Mouse (Mus musculus): ENCODE data around the gene Mxra7.

Gene Mxra7

DNA sequence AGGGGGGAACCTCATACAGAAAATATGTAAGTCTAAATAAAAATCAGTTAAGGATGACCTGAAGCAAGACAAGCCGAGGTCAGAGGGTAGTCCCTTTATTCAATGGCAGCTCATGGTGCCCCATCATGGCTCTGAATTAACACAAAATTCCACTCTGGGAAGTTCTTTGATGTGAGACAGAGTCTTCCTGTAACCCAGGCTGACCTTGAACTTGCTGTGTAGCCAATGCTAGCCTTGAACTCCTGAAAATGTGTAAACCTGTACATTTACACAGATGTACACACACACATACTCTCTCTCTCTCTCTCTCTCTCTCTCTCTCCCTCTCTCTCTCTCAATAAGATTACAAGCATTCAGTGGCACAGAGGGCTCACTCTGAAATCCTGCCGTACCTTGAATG, 62.9 kb downstream of the Mxra7 start:
- DNase-seq: no peak

GRCm38 (mm10) chr11:116764346-116764745, 63.5 kb downstream of the Mxra7 start:
- DNase-seq: no peak

- no peak for DNase-seq
Measured at GRCm38 (mm10) chr11:116755191-116755590, 72.7 kb downstream of the Mxra7 start.

DNA sequence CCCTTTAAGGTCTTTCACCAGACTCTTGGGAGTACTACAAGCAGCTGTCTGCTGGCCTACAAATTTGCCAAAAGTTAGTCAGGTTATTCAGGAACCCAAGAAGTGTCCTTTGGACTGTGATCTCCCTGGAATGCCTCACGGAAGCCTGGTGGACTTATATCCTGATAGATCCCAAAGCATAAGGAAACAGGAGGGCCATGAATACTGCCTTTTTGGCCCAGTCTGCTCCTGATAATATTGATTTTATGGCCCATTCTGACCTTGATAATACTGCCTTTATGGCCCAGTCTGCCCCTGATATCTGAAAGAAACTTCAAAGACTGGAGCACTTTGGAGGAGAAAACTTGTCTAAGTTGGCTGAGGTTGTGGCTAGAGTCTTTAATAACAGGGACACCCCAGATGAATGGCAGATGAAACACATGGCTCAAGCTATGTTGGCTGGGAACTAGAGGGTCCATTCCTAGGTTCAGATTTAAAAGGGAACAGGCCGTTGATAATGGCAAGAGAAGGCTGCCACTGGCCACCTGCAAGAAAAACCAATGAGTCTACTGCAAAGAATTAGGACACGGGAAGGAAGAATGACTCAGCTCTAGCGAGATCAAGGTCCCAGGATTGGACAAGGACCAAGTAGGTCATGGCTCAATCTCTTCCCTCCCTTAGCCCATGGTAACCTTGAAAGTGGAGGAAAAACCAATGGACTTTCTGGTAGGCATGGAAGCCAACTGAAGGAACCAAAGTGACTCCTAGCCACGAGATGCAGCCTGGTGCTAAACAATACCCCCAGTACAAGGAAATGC, 74.0 kb downstream of the Mxra7 start:
- DNase-seq: no peak
